Mouse (Mus musculus): ENCODE data around the gene Olfr866. TPM values are rescaled to one million over a fixed set of nuclear protein-coding genes. Genes with fewer than 3 reads are reported as not detected.

Olfr866 gene
- polyA plus RNA-seq (2011; ENCODE audit: insufficient read depth, insufficient read length, low read depth, missing spikeins), result not detected in 2 replicates

- TF ChIP-seq POLR2A (IDR thresholded peaks at IDR 0.05; ENCODE audit: insufficient read depth, low read length), result no peak
- no peak for TF ChIP-seq CTCF (IDR thresholded peaks at IDR 0.05; ENCODE audit: low read depth, low read length)
- TF ChIP-seq EP300 (IDR thresholded peaks at IDR 0.05; ENCODE audit: insufficient read depth, low read depth, low read length), result no peak
- Histone ChIP-seq H3K9ac (ENCODE audit: low read depth, poor library complexity, severe bottlenecking) (no peak within 1 kb of the TSS), H3K36me3 (ENCODE audit: control insufficient read depth, insufficient read depth, low read length, poor library complexity, severe bottlenecking) (no peaks in the 10 kb centered on the region), H3K27ac (ENCODE audit: insufficient read depth, low read length) (no peak within 1 kb of the TSS), H3K9me3 (replicated peaks; ENCODE audit: control insufficient read depth, insufficient read depth, low read length, poor library complexity, severe bottlenecking) (no peaks in the 10 kb centered on the region), H3K4me3 (ENCODE audit: low read depth, low read length) (no peak within 1 kb of the TSS), H3K27me3 (ENCODE audit: control insufficient read depth, insufficient read depth, low read length, poor library complexity, severe bottlenecking) (no peaks in the 10 kb centered on the region), H3K4me1 (ENCODE audit: control insufficient read depth, insufficient read depth, low read length) (no peaks in the 10 kb centered on the region)
Observed at GRCm38 (mm10) chr9:20027935-20028334, at the start of gene Olfr866. TSS of gene Olfr866 (minus strand) at chr9:20028035.

GRCm38 (mm10) chr9:20073523-20074177, 45.8 kb upstream of the Olfr866 start:
- Histone ChIP-seq H3K9ac (ENCODE audit: low read depth, poor library complexity, severe bottlenecking) (no peak overlapping the region), H3K36me3 (ENCODE audit: control insufficient read depth, insufficient read depth, low read length, poor library complexity, severe bottlenecking) (no peaks in the 10 kb centered on the region), H3K27me3 (ENCODE audit: control insufficient read depth, insufficient read depth, low read length, poor library complexity, severe bottlenecking) (no peaks in the 10 kb centered on the region), H3K27ac (ENCODE audit: insufficient read depth, low read length) (no peak overlapping the region), H3K4me1 (ENCODE audit: control insufficient read depth, insufficient read depth, low read length) (no peaks in the 10 kb centered on the region), H3K4me3 (ENCODE audit: low read depth, low read length) (no peak overlapping the region), H3K9me3 (replicated peaks; ENCODE audit: control insufficient read depth, insufficient read depth, low read length, poor library complexity, severe bottlenecking) (peaks cover 27% of the 10 kb centered on the region)
- no peak for TF ChIP-seq CTCF (IDR thresholded peaks at IDR 0.05; ENCODE audit: low read depth, low read length)
- no peak for TF ChIP-seq EP300 (IDR thresholded peaks at IDR 0.05; ENCODE audit: insufficient read depth, low read depth, low read length)
- TF ChIP-seq POLR2A (IDR thresholded peaks at IDR 0.05; ENCODE audit: insufficient read depth, low read length), result no peak

GRCm38 (mm10) chr9:20071291-20071690, 43.5 kb upstream of the Olfr866 start:
- no peaks in the 10 kb centered on the region for H3K27me3 ChIP-seq (ENCODE audit: control insufficient read depth, insufficient read depth, low read length, poor library complexity, severe bottlenecking)
- no peak for TF ChIP-seq CTCF (IDR thresholded peaks at IDR 0.05; ENCODE audit: low read depth, low read length)
- TF ChIP-seq POLR2A (IDR thresholded peaks at IDR 0.05; ENCODE audit: insufficient read depth, low read length), result no peak
- no peak for TF ChIP-seq EP300 (IDR thresholded peaks at IDR 0.05; ENCODE audit: insufficient read depth, low read depth, low read length)
- H3K4me3 ChIP-seq (ENCODE audit: low read depth, low read length), result no peak overlapping the region
- no peak overlapping the region for H3K9ac ChIP-seq (ENCODE audit: low read depth, poor library complexity, severe bottlenecking)
- no peaks in the 10 kb centered on the region for H3K4me1 ChIP-seq (ENCODE audit: control insufficient read depth, insufficient read depth, low read length)
- H3K27ac ChIP-seq (ENCODE audit: insufficient read depth, low read length), result no peak overlapping the region
- H3K9me3 ChIP-seq (replicated peaks; ENCODE audit: control insufficient read depth, insufficient read depth, low read length, poor library complexity, severe bottlenecking), result peaks cover 27% of the 10 kb centered on the region
- H3K36me3 ChIP-seq (ENCODE audit: control insufficient read depth, insufficient read depth, low read length, poor library complexity, severe bottlenecking), result no peaks in the 10 kb centered on the region

- H3K4me1 ChIP-seq (ENCODE audit: control insufficient read depth, insufficient read depth, low read length), result no peaks in the 10 kb centered on the region
- H3K9ac ChIP-seq (ENCODE audit: low read depth, poor library complexity, severe bottlenecking), result no peak overlapping the region
- no peaks in the 10 kb centered on the region for H3K36me3 ChIP-seq (ENCODE audit: control insufficient read depth, insufficient read depth, low read length, poor library complexity, severe bottlenecking)
- no peaks in the 10 kb centered on the region for H3K27me3 ChIP-seq (ENCODE audit: control insufficient read depth, insufficient read depth, low read length, poor library complexity, severe bottlenecking)
- TF ChIP-seq POLR2A (IDR thresholded peaks at IDR 0.05; ENCODE audit: insufficient read depth, low read length) (no peak), CTCF (IDR thresholded peaks at IDR 0.05; ENCODE audit: low read depth, low read length) (no peak), EP300 (IDR thresholded peaks at IDR 0.05; ENCODE audit: insufficient read depth, low read depth, low read length) (no peak)
- no peak overlapping the region for H3K27ac ChIP-seq (ENCODE audit: insufficient read depth, low read length)
- H3K9me3 ChIP-seq (replicated peaks; ENCODE audit: control insufficient read depth, insufficient read depth, low read length, poor library complexity, severe bottlenecking), result peaks cover 25% of the 10 kb centered on the region
- no peak overlapping the region for H3K4me3 ChIP-seq (ENCODE audit: low read depth, low read length)
Observed at GRCm38 (mm10) chr9:20070236-20070635, 42.4 kb upstream of the Olfr866 start.

DNA sequence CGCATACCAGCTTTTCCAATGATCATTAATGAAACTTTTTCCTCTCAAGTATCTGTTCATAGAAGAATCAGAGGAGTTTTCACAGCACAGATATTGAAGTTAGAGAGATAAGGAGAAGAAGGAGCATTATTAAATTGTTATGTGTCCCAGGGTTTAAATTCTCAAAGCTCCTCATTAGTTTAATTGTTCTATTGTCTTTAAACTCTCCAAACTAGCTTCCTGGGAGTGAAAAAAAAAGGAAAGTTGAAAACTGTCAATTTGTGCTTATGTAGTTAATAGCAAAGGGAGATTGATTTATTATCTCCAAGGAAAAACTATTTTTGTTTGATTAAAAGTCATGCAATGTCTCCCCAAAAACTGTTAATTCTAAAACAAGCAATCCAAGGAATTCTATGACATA, 29.6 kb upstream of the Olfr866 start, which contains the start of gene Olfr867:
Gene Olfr867, minus strand, starts transcription at position 101 of the 400 bp plus-strand sequence.
- H3K9me3 ChIP-seq (replicated peaks; ENCODE audit: control insufficient read depth, insufficient read depth, low read length, poor library complexity, severe bottlenecking), result 0 out of 2 replicates have a peak, but pooled peaks cover 5% of the 10 kb centered on the region
- H3K36me3 ChIP-seq (ENCODE audit: control insufficient read depth, insufficient read depth, low read length, poor library complexity, severe bottlenecking), result no peaks in the 10 kb centered on the region
- H3K4me3 ChIP-seq (ENCODE audit: low read depth, low read length), result no peak within 1 kb of the TSS
- TF ChIP-seq POLR2A (IDR thresholded peaks at IDR 0.05; ENCODE audit: insufficient read depth, low read length) (no peak), EP300 (IDR thresholded peaks at IDR 0.05; ENCODE audit: insufficient read depth, low read depth, low read length) (no peak), CTCF (IDR thresholded peaks at IDR 0.05; ENCODE audit: low read depth, low read length) (no peak)
- H3K27me3 ChIP-seq (ENCODE audit: control insufficient read depth, insufficient read depth, low read length, poor library complexity, severe bottlenecking), result no peaks in the 10 kb centered on the region
- no peak within 1 kb of the TSS for H3K9ac ChIP-seq (ENCODE audit: low read depth, poor library complexity, severe bottlenecking)
- H3K27ac ChIP-seq (ENCODE audit: insufficient read depth, low read length), result no peak within 1 kb of the TSS
- no peaks in the 10 kb centered on the region for H3K4me1 ChIP-seq (ENCODE audit: control insufficient read depth, insufficient read depth, low read length)

- no peaks in the 10 kb centered on the region for H3K9me3 ChIP-seq (replicated peaks; ENCODE audit: control insufficient read depth, insufficient read depth, low read length, poor library complexity, severe bottlenecking)
- TF ChIP-seq POLR2A (IDR thresholded peaks at IDR 0.05; ENCODE audit: insufficient read depth, low read length) (no peak), CTCF (IDR thresholded peaks at IDR 0.05; ENCODE audit: low read depth, low read length) (no peak), EP300 (IDR thresholded peaks at IDR 0.05; ENCODE audit: insufficient read depth, low read depth, low read length) (no peak)
- no peak overlapping the region for H3K9ac ChIP-seq (ENCODE audit: low read depth, poor library complexity, severe bottlenecking)
- H3K27ac ChIP-seq (ENCODE audit: insufficient read depth, low read length), result no peak overlapping the region
- no peak overlapping the region for H3K4me3 ChIP-seq (ENCODE audit: low read depth, low read length)
- no peaks in the 10 kb centered on the region for H3K27me3 ChIP-seq (ENCODE audit: control insufficient read depth, insufficient read depth, low read length, poor library complexity, severe bottlenecking)
- H3K4me1 ChIP-seq (ENCODE audit: control insufficient read depth, insufficient read depth, low read length), result no peaks in the 10 kb centered on the region
- no peaks in the 10 kb centered on the region for H3K36me3 ChIP-seq (ENCODE audit: control insufficient read depth, insufficient read depth, low read length, poor library complexity, severe bottlenecking)
Observed at GRCm38 (mm10) chr9:20047964-20048363, 20.1 kb upstream of the Olfr866 start.

Other genes with a start within 250 kb of the Olfr866 start
- gene Olfr58, start 247.8 kb downstream of the Olfr866 start, polyA plus RNA-seq (2011; ENCODE audit: insufficient read depth, insufficient read length, low read depth, missing spikeins), result not detected in 2 replicates
- gene Olfr859, start 223.1 kb downstream of the Olfr866 start, polyA plus RNA-seq (2011; ENCODE audit: insufficient read depth, insufficient read length, low read depth, missing spikeins), result 0.06 and 0.17 TPM in 2 replicates
- gene Olfr860, start 178.3 kb downstream of the Olfr866 start, polyA plus RNA-seq (2011; ENCODE audit: insufficient read depth, insufficient read length, low read depth, missing spikeins), result not detected in 2 replicates
- not detected in 2 replicates for gene Olfr862, start 140.0 kb downstream of the Olfr866 start, polyA plus RNA-seq (2011; ENCODE audit: insufficient read depth, insufficient read length, low read depth, missing spikeins)
- gene Olfr77, start 111.2 kb downstream of the Olfr866 start, polyA plus RNA-seq (2011; ENCODE audit: insufficient read depth, insufficient read length, low read depth, missing spikeins), result not detected in 2 replicates
- not detected in 2 replicates for gene Olfr867, start 29.5 kb upstream of the Olfr866 start, polyA plus RNA-seq (2011; ENCODE audit: insufficient read depth, insufficient read length, low read depth, missing spikeins)
- not detected in 2 replicates for gene Olfr868, start 70.6 kb upstream of the Olfr866 start, polyA plus RNA-seq (2011; ENCODE audit: insufficient read depth, insufficient read length, low read depth, missing spikeins)
- gene Olfr869, start 101.0 kb upstream of the Olfr866 start, polyA plus RNA-seq (2011; ENCODE audit: insufficient read depth, insufficient read length, low read depth, missing spikeins), result not detected in 2 replicates
- gene Olfr870, start 146.0 kb upstream of the Olfr866 start, polyA plus RNA-seq (2011; ENCODE audit: insufficient read depth, insufficient read length, low read depth, missing spikeins), result not detected in 2 replicates
- not detected in 2 replicates for gene Olfr871, start 184.2 kb upstream of the Olfr866 start, polyA plus RNA-seq (2011; ENCODE audit: insufficient read depth, insufficient read length, low read depth, missing spikeins)
- not detected in 2 replicates for gene Olfr872, start 209.1 kb upstream of the Olfr866 start, polyA plus RNA-seq (2011; ENCODE audit: insufficient read depth, insufficient read length, low read depth, missing spikeins)

Data from ES-Bruce4 (cell line).